8 mouse cellular contexts compared by ENCODE assay signal in genomic region chr11:101627857-101628559, GRCm38 (mm10). TPM values are rescaled to one million over a fixed set of nuclear protein-coding genes. Genes with fewer than 3 reads are reported as not detected.
A peak's percentile ranks its signal among the peaks of the same experiment; 100 is the strongest.
DNase-seq lines count a peak whose midpoint lies in the region; ATAC-seq and TF ChIP-seq lines count a peak whose summit lies in the region.

No protein-coding gene starts in this region.

- no peak for TF ChIP-seq EP300 in stomach, postnatal 0 days (optimal IDR thresholded peaks at IDR 0.05)

- peak; percentile 93 for DNase-seq in CD4-positive, CD25-positive, alpha-beta regulatory T cell, adult 2 months (ENCODE audit: low read depth, low spot score)
- DNase-seq in naive thymus-derived CD4-positive, alpha-beta T cell, adult 2 months (ENCODE audit: low read depth), result peak; percentile 94
- DNase-seq in stomach, postnatal 0 days (ENCODE audit: low spot score), result peak; percentile 92

- H3K4me1 ChIP-seq in bone marrow macrophage, adult 2 months (ENCODE audit: control insufficient read depth, insufficient read depth, low read length), result no peaks in the 10 kb centered on the region
- no peaks in the 10 kb centered on the region for H3K4me1 ChIP-seq in embryonic fibroblast, embryonic 13.5 days (ENCODE audit: control insufficient read depth, insufficient read depth, low read length)
- no peaks in the 10 kb centered on the region for H3K4me1 ChIP-seq in heart, embryonic 11.5 days (ENCODE audit: control insufficient read depth, insufficient read depth, low read length)
- peaks cover 6% of the 10 kb centered on the region; the same call in 1 of the 2 replicates for H3K4me1 ChIP-seq in kidney, embryonic 16.5 days (ENCODE audit: insufficient read depth, low read length)
- H3K4me1 ChIP-seq in liver, embryonic 12.5 days, result peaks cover 33% of the 10 kb centered on the region
- H3K4me1 ChIP-seq in stomach, postnatal 0 days (replicated peaks; ENCODE audit: control insufficient read depth, insufficient read depth), result no peaks in the 10 kb centered on the region

- no peaks in the 10 kb centered on the region for H3K36me3 ChIP-seq in heart, embryonic 11.5 days (ENCODE audit: control insufficient read depth, insufficient read depth, low read length)
- H3K36me3 ChIP-seq in kidney, embryonic 16.5 days (ENCODE audit: insufficient read depth, low read length), result no peaks in the 10 kb centered on the region
- no peaks in the 10 kb centered on the region for H3K36me3 ChIP-seq in liver, embryonic 12.5 days
- no peaks in the 10 kb centered on the region for H3K36me3 ChIP-seq in stomach, postnatal 0 days (ENCODE audit: control insufficient read depth, insufficient read depth, low read length)

- H3K27ac ChIP-seq in bone marrow macrophage, adult 2 months (ENCODE audit: insufficient read depth, low read depth, low read length), result peak overlapping the region; percentile 72
- H3K27ac ChIP-seq in embryonic fibroblast, embryonic 13.5 days (ENCODE audit: insufficient read depth, low read length), result peak overlapping the region; percentile 69
- peak overlapping the region; percentile 100 for H3K27ac ChIP-seq in heart, embryonic 11.5 days (ENCODE audit: low read depth, low read length)
- H3K27ac ChIP-seq in kidney, embryonic 16.5 days (ENCODE audit: low read length), result peak overlapping the region; percentile 100
- H3K27ac ChIP-seq in liver, embryonic 12.5 days, result peak overlapping the region; percentile 99
- peak overlapping the region; percentile 96 for H3K27ac ChIP-seq in stomach, postnatal 0 days (replicated peaks)

- ATAC-seq in heart, embryonic 11.5 days (replicated peaks; ENCODE audit: insufficient number of reproducible peaks, low FRiP score, low TSS enrichment), result peak; percentile 39
- peak; percentile 53 for ATAC-seq in kidney, embryonic 16.5 days (ENCODE audit: low FRiP score, low TSS enrichment)
- no peak; the same call in 1 of the 2 replicates for ATAC-seq in liver, embryonic 12.5 days
- ATAC-seq in stomach, postnatal 0 days (ENCODE audit: low FRiP score, low TSS enrichment), result peak; percentile 58

- peak overlapping the region; percentile 69 for H3K4me2 ChIP-seq in heart, embryonic 11.5 days
- H3K4me2 ChIP-seq in kidney, embryonic 16.5 days (replicated peaks; ENCODE audit: low read depth, low read length), result peak overlapping the region; percentile 80
- H3K4me2 ChIP-seq in liver, embryonic 12.5 days, result peak overlapping the region; percentile 79
- peak overlapping the region; percentile 81 for H3K4me2 ChIP-seq in stomach, postnatal 0 days (replicated peaks; ENCODE audit: low read depth)

- peak overlapping the region; percentile 58 for H3K4me3 ChIP-seq in bone marrow macrophage, adult 2 months (ENCODE audit: insufficient read depth, low read length)
- peak overlapping the region; percentile 10 for H3K4me3 ChIP-seq in embryonic fibroblast, embryonic 13.5 days (ENCODE audit: insufficient read depth, low read length)
- peak overlapping the region; percentile 45 for H3K4me3 ChIP-seq in heart, embryonic 11.5 days (ENCODE audit: low read depth, low read length)
- peak overlapping the region; percentile 66 for H3K4me3 ChIP-seq in kidney, embryonic 16.5 days (ENCODE audit: low read length)
- H3K4me3 ChIP-seq in liver, embryonic 12.5 days, result peak overlapping the region; percentile 56
- peak overlapping the region; percentile 63 for H3K4me3 ChIP-seq in stomach, postnatal 0 days (ENCODE audit: low read depth, low read length)

- H3K9ac ChIP-seq in heart, embryonic 11.5 days (ENCODE audit: low read depth, low read length), result peak overlapping the region; percentile 83
- H3K9ac ChIP-seq in kidney, embryonic 16.5 days (replicated peaks; ENCODE audit: low read length), result peak overlapping the region; percentile 94
- H3K9ac ChIP-seq in liver, embryonic 12.5 days, result peak overlapping the region; percentile 76
- H3K9ac ChIP-seq in stomach, postnatal 0 days (ENCODE audit: low read length), result peak overlapping the region; percentile 79

- whole genome bisulfite sequencing in heart, embryonic 11.5 days (ENCODE audit: insufficient replicate concordance), result under 1% methylated on average over 33 of the region's 33 CpGs
- under 1% methylated on average over 33 of the region's 33 CpGs for WGBS in kidney, embryonic 16.5 days
- under 1% methylated on average over 33 of the region's 33 CpGs for WGBS in liver, embryonic 12.5 days (ENCODE audit: insufficient replicate concordance)
- WGBS in stomach, postnatal 0 days, result under 1% methylated on average over 33 of the region's 33 CpGs

- peak; percentile 43; the same call in 1 of the 2 replicates for TF ChIP-seq POLR2A in bone marrow macrophage, adult 2 months (IDR thresholded peaks at IDR 0.05; ENCODE audit: borderline replicate concordance, low read depth, low read length)
- peak; percentile 72 for TF ChIP-seq POLR2A in embryonic fibroblast, embryonic 13.5 days (IDR thresholded peaks at IDR 0.05; ENCODE audit: low read depth, low read length)

- no peaks in the 10 kb centered on the region for H3K9me3 ChIP-seq in heart, embryonic 11.5 days (replicated peaks; ENCODE audit: control insufficient read depth, low read length)
- no peaks in the 10 kb centered on the region for H3K9me3 ChIP-seq in kidney, embryonic 16.5 days (ENCODE audit: low read length)
- peaks cover 3% of the 10 kb centered on the region; the same call in 1 of the 2 replicates for H3K9me3 ChIP-seq in liver, embryonic 12.5 days (replicated peaks)
- H3K9me3 ChIP-seq in stomach, postnatal 0 days (ENCODE audit: control insufficient read depth, low read length), result no peaks in the 10 kb centered on the region

- H3K27me3 ChIP-seq in heart, embryonic 11.5 days (ENCODE audit: control insufficient read depth, insufficient read depth, low read length), result no peaks in the 10 kb centered on the region
- no peaks in the 10 kb centered on the region for H3K27me3 ChIP-seq in kidney, embryonic 16.5 days (ENCODE audit: insufficient read depth, low read length)
- no peaks in the 10 kb centered on the region for H3K27me3 ChIP-seq in liver, embryonic 12.5 days (replicated peaks)
- H3K27me3 ChIP-seq in stomach, postnatal 0 days (ENCODE audit: control insufficient read depth, insufficient read depth, low read length), result no peaks in the 10 kb centered on the region

- TF ChIP-seq CTCF in bone marrow macrophage, adult 2 months (IDR thresholded peaks at IDR 0.05; ENCODE audit: low read depth, low read length), result no peak
- no peak for TF ChIP-seq CTCF in embryonic fibroblast, embryonic 13.5 days (IDR thresholded peaks at IDR 0.05; ENCODE audit: borderline replicate concordance, insufficient read depth, low read length)
- TF ChIP-seq CTCF in stomach, postnatal 0 days (IDR thresholded peaks at IDR 0.05; ENCODE audit: low read depth), result no peak

RNA-seq across cellular contexts. Expression of gene Rdm1, which starts 1.0 kb away (rescaled TPM):
- polyA plus RNA-seq in bone marrow macrophage, adult 2 months (2012; ENCODE audit: insufficient read depth, insufficient read length, missing spikeins), result 21.2 and 22.1 TPM in 2 replicates
- 10.8 and 18.1 TPM in 2 replicates for polyA plus RNA-seq in embryonic fibroblast, embryonic 13.5 days (2011; ENCODE audit: insufficient read length, low read depth, missing spikeins)
- polyA plus RNA-seq in heart, embryonic 11.5 days (2014; fragmentation: Nextera tagmentation; extraction: Ambion mirVana), result 27.9 and 28.2 TPM in 2 replicates
- 41.7 and 43.1 TPM in 2 replicates for polyA plus RNA-seq in kidney, embryonic 16.5 days (2015; fragmentation: Nextera tagmentation; extraction: Ambion mirVana)
- 11.8 and 12.4 TPM in 2 replicates for polyA plus RNA-seq in liver, embryonic 12.5 days (2016; fragmentation: Nextera tagmentation; extraction: Ambion mirVana)
- polyA plus RNA-seq in stomach, postnatal 0 days (2015; fragmentation: Nextera tagmentation; extraction: Ambion mirVana), result 18.9 and 20.9 TPM in 2 replicates

RNA-seq across cellular contexts. Expression of gene Gm11634, which starts 29.0 kb away (rescaled TPM):
- not detected in 2 replicates for polyA plus RNA-seq in bone marrow macrophage, adult 2 months (2012; ENCODE audit: insufficient read depth, insufficient read length, missing spikeins)
- polyA plus RNA-seq in embryonic fibroblast, embryonic 13.5 days (2011; ENCODE audit: insufficient read length, low read depth, missing spikeins), result not detected in 2 replicates
- polyA plus RNA-seq in heart, embryonic 11.5 days (2014; fragmentation: Nextera tagmentation; extraction: Ambion mirVana), result not detected in 2 replicates
- not detected in 2 replicates for polyA plus RNA-seq in kidney, embryonic 16.5 days (2015; fragmentation: Nextera tagmentation; extraction: Ambion mirVana)
- not detected in 2 replicates for polyA plus RNA-seq in liver, embryonic 12.5 days (2016; fragmentation: Nextera tagmentation; extraction: Ambion mirVana)
- polyA plus RNA-seq in stomach, postnatal 0 days (2015; fragmentation: Nextera tagmentation; extraction: Ambion mirVana), result 0.13 TPM in 1 of 2 replicates, not detected in the other

RNA-seq across cellular contexts. Expression of gene Arl4d, which starts 37.3 kb away (rescaled TPM):
- polyA plus RNA-seq in bone marrow macrophage, adult 2 months (2012; ENCODE audit: insufficient read depth, insufficient read length, missing spikeins), result 0.80 and 1.9 TPM in 2 replicates
- 4.1 and 6.5 TPM in 2 replicates for polyA plus RNA-seq in embryonic fibroblast, embryonic 13.5 days (2011; ENCODE audit: insufficient read length, low read depth, missing spikeins)
- polyA plus RNA-seq in heart, embryonic 11.5 days (2014; fragmentation: Nextera tagmentation; extraction: Ambion mirVana), result 9.4 and 10.5 TPM in 2 replicates
- 5.1 and 6.4 TPM in 2 replicates for polyA plus RNA-seq in kidney, embryonic 16.5 days (2015; fragmentation: Nextera tagmentation; extraction: Ambion mirVana)
- 1.0 and 1.3 TPM in 2 replicates for polyA plus RNA-seq in liver, embryonic 12.5 days (2016; fragmentation: Nextera tagmentation; extraction: Ambion mirVana)
- polyA plus RNA-seq in stomach, postnatal 0 days (2015; fragmentation: Nextera tagmentation; extraction: Ambion mirVana), result 9.5 and 10.0 TPM in 2 replicates

RNA-seq across cellular contexts. Expression of gene Tmem106a, which starts 46.0 kb away (rescaled TPM):
- 407 and 510 TPM in 2 replicates for polyA plus RNA-seq in bone marrow macrophage, adult 2 months (2012; ENCODE audit: insufficient read depth, insufficient read length, missing spikeins)
- 13.3 and 15.6 TPM in 2 replicates for polyA plus RNA-seq in embryonic fibroblast, embryonic 13.5 days (2011; ENCODE audit: insufficient read length, low read depth, missing spikeins)
- 3.3 and 4.4 TPM in 2 replicates for polyA plus RNA-seq in heart, embryonic 11.5 days (2014; fragmentation: Nextera tagmentation; extraction: Ambion mirVana)
- 7.0 and 8.2 TPM in 2 replicates for polyA plus RNA-seq in kidney, embryonic 16.5 days (2015; fragmentation: Nextera tagmentation; extraction: Ambion mirVana)
- 5.0 and 5.3 TPM in 2 replicates for polyA plus RNA-seq in liver, embryonic 12.5 days (2016; fragmentation: Nextera tagmentation; extraction: Ambion mirVana)
- 10.0 TPM in 2 replicates for polyA plus RNA-seq in stomach, postnatal 0 days (2015; fragmentation: Nextera tagmentation; extraction: Ambion mirVana)

Comparison
In these comparisons a context has a peak if more than half of its experiments do, and no peak if none do; other contexts are left out.
1. H3K4me3 ChIP-seq: peak in every context shown above with its lines; median percentile 66 in kidney, embryonic 16.5 days; 63 in stomach, postnatal 0 days; 58 in bone marrow macrophage, adult 2 months; 56 in liver, embryonic 12.5 days; 45 in heart, embryonic 11.5 days; 10 in embryonic fibroblast, embryonic 13.5 days.